Comparison of ENCODE assay signal across 8 mouse cellular contexts in the genomic region with DNA sequence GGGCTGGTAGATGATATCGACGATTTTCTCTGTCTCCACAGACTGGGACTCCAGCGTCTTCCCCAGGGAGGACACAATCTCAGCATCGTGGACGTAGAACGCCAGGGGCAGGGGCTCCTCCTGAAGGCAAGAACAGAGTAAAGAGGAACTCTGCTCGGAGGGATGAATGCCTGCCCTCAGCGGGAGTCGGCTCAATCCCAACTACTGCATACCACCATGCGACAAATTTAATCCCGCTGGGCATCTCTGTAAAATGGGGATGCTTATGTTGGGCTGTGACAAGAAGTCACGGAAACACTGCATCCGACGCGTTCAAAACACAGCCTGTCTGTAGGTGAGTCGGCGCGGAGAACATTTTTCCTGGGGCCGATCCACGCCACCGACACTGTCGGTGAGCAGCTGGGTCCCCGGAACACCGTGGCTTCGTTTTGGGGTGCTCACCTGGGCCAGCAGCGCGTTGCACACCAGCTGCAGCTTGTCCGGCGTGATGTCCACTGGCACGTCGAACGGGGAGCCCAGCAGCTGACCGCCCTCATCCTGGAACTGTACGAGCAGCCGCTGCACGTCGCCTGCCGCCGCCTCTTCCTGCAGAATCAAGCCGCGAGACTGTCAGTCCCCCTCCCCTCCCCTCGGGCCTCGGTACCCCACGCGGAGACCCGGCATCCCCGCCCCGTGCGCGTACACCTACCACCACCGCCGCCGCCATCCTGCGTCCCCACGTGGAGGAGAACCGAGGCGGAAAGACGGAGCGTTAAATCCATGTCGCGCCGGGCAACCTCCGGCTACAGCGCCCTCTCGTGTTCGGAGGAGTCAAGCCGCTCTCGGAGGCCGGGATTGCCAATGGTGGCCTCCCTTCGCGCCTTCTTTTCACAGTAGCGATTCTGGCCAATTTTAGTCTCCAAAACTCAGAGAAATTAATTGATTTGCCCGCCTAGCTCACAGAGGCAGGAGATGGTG. TPM values are rescaled to one million over a fixed set of nuclear protein-coding genes. Genes with fewer than 3 reads are reported as not detected.
A peak's percentile ranks its signal among the peaks of the same experiment; 100 is the strongest.
DNase-seq lines count a peak whose midpoint lies in the region; ATAC-seq and TF ChIP-seq lines count a peak whose summit lies in the region.

Gene Nle1 (minus strand): TSS at position 761 of the 957 bp plus-strand sequence.

- peak; percentile 28 for TF ChIP-seq POLR2A in ES-Bruce4 (IDR thresholded peaks at IDR 0.05; ENCODE audit: insufficient read depth, low read length)

- H3K4me3 ChIP-seq in ES-Bruce4 (ENCODE audit: low read depth, low read length): peak within 1 kb of the TSS; percentile 92
- peak within 1 kb of the TSS; percentile 78 for H3K4me3 ChIP-seq in forebrain, embryonic 14.5 days (ENCODE audit: low read depth, low read length)
- peak within 1 kb of the TSS; percentile 83 for H3K4me3 ChIP-seq in neural tube, embryonic 15.5 days (replicated peaks)

- intact Hi-C loops in heart, postnatal 14 days (cut with DNase I): no loop called here

- peaks cover 7% of the 10 kb centered on the region for H3K4me1 ChIP-seq in ES-Bruce4 (ENCODE audit: control insufficient read depth, insufficient read depth, low read length)
- H3K4me1 ChIP-seq in forebrain, embryonic 14.5 days (ENCODE audit: control insufficient read depth, insufficient read depth, low read length): peaks cover 4% of the 10 kb centered on the region; the same call in 1 of the 2 replicates
- H3K4me1 ChIP-seq in neural tube, embryonic 15.5 days: peaks cover 19% of the 10 kb centered on the region

- peak; percentile 81 for ATAC-seq in cerebellum, adult (ENCODE audit: insufficient number of reproducible peaks, low FRiP score, low TSS enrichment)
- peak; percentile 94 for ATAC-seq in forebrain, embryonic 14.5 days
- peak; percentile 89 for ATAC-seq in neural tube, embryonic 15.5 days (ENCODE audit: low FRiP score)

- DNase-seq in forebrain, embryonic 14.5 days (ENCODE audit: low spot score): peak; percentile 94
- peak; percentile 93 to 98 for DNase-seq in heart, postnatal 14 days
- DNase-seq in layer of hippocampus, adult 11-12 months (ENCODE audit: low spot score): peak; percentile 92
- DNase-seq in lung, adult 18-20 months: peak; percentile 87 to 91
- DNase-seq in testis, postnatal 14 days (ENCODE audit: low spot score): peak; percentile 89

- WGBS in forebrain, embryonic 14.5 days: 2% methylated on average over 73 of the region's 73 CpGs
- WGBS in neural tube, embryonic 15.5 days: 2% methylated on average over 68 of the region's 73 CpGs

- H3K9me3 ChIP-seq in ES-Bruce4 (replicated peaks; ENCODE audit: control insufficient read depth, insufficient read depth, low read length, poor library complexity, severe bottlenecking): no peaks in the 10 kb centered on the region
- no peaks in the 10 kb centered on the region for H3K9me3 ChIP-seq in forebrain, embryonic 14.5 days (replicated peaks; ENCODE audit: control insufficient read depth, low read length)
- no peaks in the 10 kb centered on the region for H3K9me3 ChIP-seq in neural tube, embryonic 15.5 days (replicated peaks)

- peak; percentile 86 for TF ChIP-seq CTCF in ES-Bruce4 (IDR thresholded peaks at IDR 0.05; ENCODE audit: low read depth, low read length)

- H3K27me3 ChIP-seq in ES-Bruce4 (ENCODE audit: control insufficient read depth, insufficient read depth, low read length, poor library complexity, severe bottlenecking): no peaks in the 10 kb centered on the region
- H3K27me3 ChIP-seq in forebrain, embryonic 14.5 days (replicated peaks; ENCODE audit: control insufficient read depth, insufficient read depth, low read length): no peaks in the 10 kb centered on the region
- H3K27me3 ChIP-seq in neural tube, embryonic 15.5 days (replicated peaks): 0 out of 2 replicates have a peak, but pooled peaks cover 5% of the 10 kb centered on the region

- TF ChIP-seq EP300 in ES-Bruce4 (IDR thresholded peaks at IDR 0.05; ENCODE audit: insufficient read depth, low read depth, low read length): no peak

- peak within 1 kb of the TSS; percentile 69 for H3K4me2 ChIP-seq in forebrain, embryonic 14.5 days (ENCODE audit: low read length)
- H3K4me2 ChIP-seq in neural tube, embryonic 15.5 days: peak within 1 kb of the TSS; percentile 85

- peak within 1 kb of the TSS; percentile 79 for H3K9ac ChIP-seq in ES-Bruce4 (ENCODE audit: low read depth, poor library complexity, severe bottlenecking)
- H3K9ac ChIP-seq in forebrain, embryonic 14.5 days (ENCODE audit: low read length): peak within 1 kb of the TSS; percentile 81
- peak within 1 kb of the TSS; percentile 55 for H3K9ac ChIP-seq in neural tube, embryonic 15.5 days (replicated peaks)

- H3K36me3 ChIP-seq in ES-Bruce4 (ENCODE audit: control insufficient read depth, insufficient read depth, low read length, poor library complexity, severe bottlenecking): peaks cover 24% of the 10 kb centered on the region
- H3K36me3 ChIP-seq in forebrain, embryonic 14.5 days (ENCODE audit: control insufficient read depth, insufficient read depth, low read length): peaks cover 34% of the 10 kb centered on the region
- H3K36me3 ChIP-seq in neural tube, embryonic 15.5 days: peaks cover 32% of the 10 kb centered on the region

- H3K27ac ChIP-seq in ES-Bruce4 (ENCODE audit: insufficient read depth, low read length): no peak within 1 kb of the TSS
- peak within 1 kb of the TSS; percentile 39; the same call in 1 of the 2 replicates for H3K27ac ChIP-seq in forebrain, embryonic 14.5 days (ENCODE audit: low read depth, low read length)
- H3K27ac ChIP-seq in neural tube, embryonic 15.5 days (replicated peaks): peak within 1 kb of the TSS; percentile 15

RNA-seq across cellular contexts. Expression of gene Nle1, which starts in this region (rescaled TPM):
- polyA plus RNA-seq in ES-Bruce4 (2011; ENCODE audit: insufficient read depth, insufficient read length, low read depth, missing spikeins): 32.3 and 40.9 TPM in 2 replicates
- polyA plus RNA-seq in forebrain, embryonic 14.5 days (2014; fragmentation: Nextera tagmentation; extraction: Ambion mirVana): 23.4 and 25.7 TPM in 2 replicates
- 10 to 100 TPM; 12.6 to 12.7 TPM for total RNA-seq in heart, postnatal 14 days (2021)
- 35.9 and 37.5 TPM in 2 replicates for polyA plus RNA-seq in neural tube, embryonic 15.5 days (2015; fragmentation: Nextera tagmentation; extraction: Ambion mirVana)
